Mouse (Mus musculus): Measurements from ENCODE around the gene Cnksr3. TPM values are rescaled to one million over a fixed set of nuclear protein-coding genes. Genes with fewer than 3 reads are reported as not detected.

Gene Cnksr3
- polyA plus RNA-seq, 1 experiment from 2014 or later, result 5.9 TPM

DNA sequence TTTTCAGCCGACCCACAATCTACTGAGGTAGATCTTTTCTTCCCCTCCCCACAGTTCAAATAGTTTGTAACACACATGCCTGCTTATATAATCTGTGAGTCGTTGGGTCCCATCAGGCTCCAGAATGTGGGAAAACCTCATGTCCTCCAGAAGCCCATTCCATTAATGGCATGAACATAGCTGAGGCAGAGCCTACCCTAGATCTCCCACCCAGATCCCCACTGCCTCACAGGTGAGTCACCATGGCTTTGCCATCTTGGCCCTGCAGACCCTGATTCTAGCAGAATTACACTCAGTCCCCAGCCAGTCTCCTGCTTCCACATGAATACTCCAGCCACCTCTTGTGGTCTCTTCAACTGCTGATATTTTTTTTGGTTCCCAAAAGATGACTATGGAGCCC, 136.4 kb downstream of the Cnksr3 start:
- Histone ChIP-seq H3K36me3 (no peaks in the 10 kb centered on the region), H3K4me2 (no peak overlapping the region), H3K9ac (no peak overlapping the region), H3K4me3 (no peak overlapping the region), H3K9me3 (no peaks in the 10 kb centered on the region), H3K4me1 (peaks cover 7% of the 10 kb centered on the region; the same call in 1 of the 2 replicates), H3K27ac (replicated peaks) (no peak overlapping the region), H3K27me3 (replicated peaks) (no peaks in the 10 kb centered on the region)
- 74% methylated on average over 2 of the region's 2 CpGs for WGBS
- ATAC-seq (ENCODE audit: extremely low read depth, insufficient number of reproducible peaks, low FRiP score, low TSS enrichment), result no peak

DNA sequence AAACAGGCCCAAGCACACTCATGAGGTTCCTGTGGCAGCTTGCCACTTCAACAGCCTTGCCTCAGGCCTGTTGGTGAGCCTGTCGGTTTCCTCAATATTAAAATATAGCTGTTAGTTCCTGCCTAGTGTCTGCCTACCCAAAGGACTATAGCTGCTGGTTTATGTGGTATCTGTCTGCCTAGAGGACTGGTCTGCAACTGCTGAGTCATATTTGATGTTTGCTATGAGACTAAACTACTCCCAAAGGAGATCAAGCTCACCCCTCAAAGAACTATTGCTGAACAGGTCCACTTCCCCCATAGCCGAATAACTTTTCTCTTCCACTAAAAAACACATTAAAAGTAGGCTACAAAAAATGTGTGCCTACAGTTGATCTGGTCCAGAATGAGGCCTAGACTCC, 137.8 kb downstream of the Cnksr3 start:
- Histone ChIP-seq H3K9me3 (no peaks in the 10 kb centered on the region), H3K9ac (no peak overlapping the region), H3K27me3 (replicated peaks) (no peaks in the 10 kb centered on the region), H3K4me3 (no peak overlapping the region), H3K36me3 (no peaks in the 10 kb centered on the region), H3K27ac (replicated peaks) (no peak overlapping the region), H3K4me2 (no peak overlapping the region), H3K4me1 (peaks cover 7% of the 10 kb centered on the region; the same call in 1 of the 2 replicates)
- WGBS, result 79% methylated on average over 2 of the region's 2 CpGs
- no peak for ATAC-seq (ENCODE audit: extremely low read depth, insufficient number of reproducible peaks, low FRiP score, low TSS enrichment)

DNA sequence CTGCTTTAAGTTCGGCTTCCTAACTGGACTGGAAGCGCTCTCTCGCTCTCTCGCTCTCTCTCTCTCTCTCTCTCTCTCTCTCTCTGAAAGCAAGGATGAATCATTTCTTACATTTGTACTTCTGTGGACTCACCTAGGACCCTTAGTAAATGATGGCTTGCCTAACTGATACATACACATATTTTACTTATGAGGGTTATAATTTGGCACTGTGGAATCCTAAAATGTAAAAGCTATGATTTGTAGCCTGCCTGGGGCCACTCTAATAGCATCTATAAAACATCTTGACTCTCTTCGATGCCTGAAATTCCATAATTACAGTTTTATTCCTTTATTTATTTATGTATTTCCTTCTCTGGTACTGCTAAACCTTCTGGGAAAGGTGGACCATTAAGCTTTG, 141.1 kb downstream of the Cnksr3 start:
- Histone ChIP-seq H3K27me3 (replicated peaks) (no peaks in the 10 kb centered on the region), H3K27ac (replicated peaks) (no peak overlapping the region), H3K9me3 (no peaks in the 10 kb centered on the region), H3K4me2 (no peak overlapping the region), H3K4me1 (no peaks in the 10 kb centered on the region), H3K36me3 (no peaks in the 10 kb centered on the region), H3K4me3 (no peak overlapping the region), H3K9ac (no peak overlapping the region)
- ATAC-seq (ENCODE audit: extremely low read depth, insufficient number of reproducible peaks, low FRiP score, low TSS enrichment), result no peak
- 87% methylated on average over 5 of the region's 5 CpGs for WGBS

DNA sequence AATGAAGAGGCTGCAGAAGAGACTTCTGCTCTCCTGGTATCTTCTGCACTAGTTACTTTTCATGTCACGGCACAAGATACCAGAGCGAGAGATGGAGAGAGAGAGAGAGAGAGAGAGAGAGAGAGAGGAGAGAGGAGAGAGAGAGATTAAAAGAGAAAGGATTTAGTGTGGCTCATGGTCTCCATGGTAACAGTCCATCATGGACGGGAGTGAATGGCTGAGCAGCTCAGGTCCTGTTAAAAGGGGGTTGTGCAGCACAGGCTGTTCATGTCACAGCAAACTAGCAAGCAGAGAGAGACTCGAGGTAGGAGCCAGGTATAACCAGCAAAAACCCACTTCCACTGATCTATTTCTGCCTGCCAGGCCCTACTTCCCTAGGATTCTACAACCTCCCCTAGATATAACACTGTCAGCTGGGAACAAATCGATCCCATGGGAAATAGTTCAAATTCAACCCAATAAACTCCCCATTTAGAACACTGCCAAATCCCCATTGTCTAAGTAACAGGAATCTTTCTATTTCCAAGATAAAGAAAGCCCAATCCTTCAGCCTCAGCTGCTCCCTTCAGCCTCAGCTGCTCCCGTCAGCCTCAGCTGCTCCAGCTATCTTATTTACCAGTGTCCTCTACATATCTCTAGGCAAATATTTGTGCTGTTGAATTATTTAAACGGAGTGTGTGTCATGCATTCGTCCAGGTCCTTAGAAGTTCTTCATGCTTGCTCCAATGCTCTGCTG, 141.8 kb downstream of the Cnksr3 start:
- H3K36me3 ChIP-seq, result no peaks in the 10 kb centered on the region
- no peak overlapping the region for H3K4me3 ChIP-seq
- no peak overlapping the region for H3K9ac ChIP-seq
- no peaks in the 10 kb centered on the region for H3K27me3 ChIP-seq (replicated peaks)
- no peaks in the 10 kb centered on the region for H3K4me1 ChIP-seq
- H3K4me2 ChIP-seq, result no peak overlapping the region
- no peak overlapping the region for H3K27ac ChIP-seq (replicated peaks)
- ATAC-seq (ENCODE audit: extremely low read depth, insufficient number of reproducible peaks, low FRiP score, low TSS enrichment), result no peak
- 53% methylated on average over 8 of the region's 8 CpGs for WGBS
- H3K9me3 ChIP-seq, result no peaks in the 10 kb centered on the region

DNA sequence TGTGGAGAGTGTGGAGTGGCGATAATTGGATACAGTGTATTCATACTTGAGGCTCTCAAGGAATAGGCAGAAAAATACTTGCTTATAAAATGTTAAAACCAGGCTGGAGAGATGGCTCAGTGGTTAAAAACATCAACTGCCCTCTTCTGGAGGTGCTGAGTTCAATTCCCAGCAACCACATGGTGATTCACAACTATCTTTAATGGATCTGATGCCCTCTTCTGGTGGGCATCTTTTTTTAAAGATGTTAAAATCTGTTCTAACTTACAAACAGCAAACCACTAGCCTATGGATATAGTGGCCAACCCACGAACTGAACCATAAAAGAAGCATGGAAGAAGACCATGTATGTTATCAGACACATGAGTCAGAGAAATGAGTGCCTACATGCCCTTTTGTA, 142.9 kb downstream of the Cnksr3 start:
- H3K36me3 ChIP-seq, result no peaks in the 10 kb centered on the region
- no peak overlapping the region for H3K27ac ChIP-seq (replicated peaks)
- no peak overlapping the region for H3K4me2 ChIP-seq
- no peak overlapping the region for H3K4me3 ChIP-seq
- no peak overlapping the region for H3K9ac ChIP-seq
- H3K27me3 ChIP-seq (replicated peaks), result no peaks in the 10 kb centered on the region
- no peak for ATAC-seq (ENCODE audit: extremely low read depth, insufficient number of reproducible peaks, low FRiP score, low TSS enrichment)
- 85% methylated on average over 2 of the region's 2 CpGs for WGBS
- no peaks in the 10 kb centered on the region for H3K9me3 ChIP-seq
- H3K4me1 ChIP-seq, result no peaks in the 10 kb centered on the region

Other genes with a start within 250 kb of the Cnksr3 start
- 0.06 and 0.15 TPM in 2 replicates for gene Ipcef1, start 159.8 kb downstream of the Cnksr3 start, polyA plus RNA-seq (2015; fragmentation: Nextera tagmentation; extraction: Ambion mirVana)